Mouse (Mus musculus): ENCODE results near the gene Fanca. TPM values are rescaled to one million over a fixed set of nuclear protein-coding genes. Genes with fewer than 3 reads are reported as not detected.

Gene Fanca
- polyA plus RNA-seq, 1 experiment from 2014 or later: 25.4 TPM

GRCm38 (mm10) chr8:123244382-123244781 lies 74.0 kb downstream of the Fanca start:
- no peaks in the 10 kb centered on the region for H3K27me3 ChIP-seq
- H3K4me3 ChIP-seq (replicated peaks): no peak overlapping the region
- H3K4me2 ChIP-seq (replicated peaks): no peak overlapping the region
- H3K9me3 ChIP-seq (replicated peaks): no peaks in the 10 kb centered on the region
- H3K36me3 ChIP-seq: peaks cover 76% of the 10 kb centered on the region
- no peak overlapping the region for H3K9ac ChIP-seq
- no peak overlapping the region for H3K27ac ChIP-seq (replicated peaks)
- no peaks in the 10 kb centered on the region for H3K4me1 ChIP-seq
- ATAC-seq (ENCODE audit: insufficient number of reproducible peaks, low FRiP score, low TSS enrichment, low read depth): no peak
- 88% methylated on average over 4 of the region's 4 CpGs for WGBS

GRCm38 (mm10) chr8:123243053-123243452 lies 75.3 kb downstream of the Fanca start:
- peak; percentile 49 for ATAC-seq (ENCODE audit: insufficient number of reproducible peaks, low FRiP score, low TSS enrichment, low read depth)

GRCm38 (mm10) chr8:123242107-123242923 lies 76.1 kb downstream of the Fanca start:
- WGBS: 87% methylated on average over 7 of the region's 7 CpGs
- H3K4me2 ChIP-seq (replicated peaks): no peak overlapping the region
- H3K9ac ChIP-seq: no peak overlapping the region
- H3K36me3 ChIP-seq: peaks cover 56% of the 10 kb centered on the region
- H3K4me3 ChIP-seq (replicated peaks): no peak overlapping the region
- ATAC-seq (ENCODE audit: insufficient number of reproducible peaks, low FRiP score, low TSS enrichment, low read depth): no peak
- H3K9me3 ChIP-seq (replicated peaks): no peaks in the 10 kb centered on the region
- H3K4me1 ChIP-seq: no peaks in the 10 kb centered on the region
- H3K27me3 ChIP-seq: no peaks in the 10 kb centered on the region
- no peak overlapping the region for H3K27ac ChIP-seq (replicated peaks)

More at GRCm38 (mm10) chr8:123243053-123243452, 75.3 kb downstream of the Fanca start:
- Histone ChIP-seq H3K27me3 (no peaks in the 10 kb centered on the region), H3K4me3 (replicated peaks) (no peak overlapping the region), H3K9me3 (replicated peaks) (no peaks in the 10 kb centered on the region), H3K27ac (replicated peaks) (no peak overlapping the region), H3K36me3 (peaks cover 63% of the 10 kb centered on the region), H3K4me1 (no peaks in the 10 kb centered on the region), H3K4me2 (replicated peaks) (no peak overlapping the region), H3K9ac (no peak overlapping the region)
- 70% methylated on average over 11 of the region's 11 CpGs for WGBS

- WGBS: 87% methylated on average over 10 of the region's 10 CpGs
- Histone ChIP-seq H3K4me2 (replicated peaks) (no peak overlapping the region), H3K4me1 (peaks cover 18% of the 10 kb centered on the region), H3K27ac (replicated peaks) (no peak overlapping the region), H3K27me3 (peaks cover 13% of the 10 kb centered on the region), H3K4me3 (replicated peaks) (no peak overlapping the region), H3K9ac (no peak overlapping the region), H3K36me3 (peaks cover 27% of the 10 kb centered on the region), H3K9me3 (replicated peaks) (no peaks in the 10 kb centered on the region)
- no peak for ATAC-seq (ENCODE audit: insufficient number of reproducible peaks, low FRiP score, low TSS enrichment, low read depth)
Observed at GRCm38 (mm10) chr8:123239398-123239797, 79.0 kb downstream of the Fanca start.

- H3K4me2 ChIP-seq (replicated peaks): peak within 1 kb of the TSS; percentile 95
- H3K4me3 ChIP-seq (replicated peaks): peak within 1 kb of the TSS; percentile 65
- peaks cover 17% of the 10 kb centered on the region for H3K27me3 ChIP-seq
- H3K36me3 ChIP-seq: no peaks in the 10 kb centered on the region
- no peak within 1 kb of the TSS for H3K27ac ChIP-seq (replicated peaks)
- peak; percentile 86 for ATAC-seq (ENCODE audit: insufficient number of reproducible peaks, low FRiP score, low TSS enrichment, low read depth)
- WGBS: 1% methylated on average over 57 of the region's 57 CpGs
- no peaks in the 10 kb centered on the region for H3K9me3 ChIP-seq (replicated peaks)
- H3K9ac ChIP-seq: peak within 1 kb of the TSS; percentile 62
- H3K4me1 ChIP-seq: peaks cover 18% of the 10 kb centered on the region
Observed at GRCm38 (mm10) chr8:123235520-123236497, 82.6 kb downstream of the Fanca start, which contains the start of gene Spata2l. Gene Spata2l (minus strand): TSS chr8:123236233.

GRCm38 (mm10) chr8:123234918-123235519 lies 83.4 kb downstream of the Fanca start:
- H3K4me3 ChIP-seq (replicated peaks): peak overlapping the region; percentile 65
- 34% methylated on average over 13 of the region's 13 CpGs for WGBS
- H3K9me3 ChIP-seq (replicated peaks): no peaks in the 10 kb centered on the region
- H3K4me2 ChIP-seq (replicated peaks): peak overlapping the region; percentile 95
- no peaks in the 10 kb centered on the region for H3K36me3 ChIP-seq
- H3K4me1 ChIP-seq: peaks cover 18% of the 10 kb centered on the region
- peak overlapping the region; percentile 62 for H3K9ac ChIP-seq
- no peak overlapping the region for H3K27ac ChIP-seq (replicated peaks)
- ATAC-seq (ENCODE audit: insufficient number of reproducible peaks, low FRiP score, low TSS enrichment, low read depth): 0 out of 2 replicates have a peak, but pooled peaks have one; percentile 3
- H3K27me3 ChIP-seq: peaks cover 17% of the 10 kb centered on the region

- Histone ChIP-seq H3K4me2 (replicated peaks) (no peak overlapping the region), H3K9me3 (replicated peaks) (no peaks in the 10 kb centered on the region), H3K27ac (replicated peaks) (no peak overlapping the region), H3K4me3 (replicated peaks) (no peak overlapping the region), H3K4me1 (peaks cover 18% of the 10 kb centered on the region), H3K9ac (no peak overlapping the region), H3K27me3 (peaks cover 17% of the 10 kb centered on the region), H3K36me3 (peaks cover 7% of the 10 kb centered on the region; the same call in 1 of the 2 replicates)
- WGBS: 74% methylated on average over 11 of the region's 11 CpGs
- no peak for ATAC-seq (ENCODE audit: insufficient number of reproducible peaks, low FRiP score, low TSS enrichment, low read depth)
Observed at GRCm38 (mm10) chr8:123233760-123234159, 84.6 kb downstream of the Fanca start.

- Histone ChIP-seq H3K27ac (replicated peaks) (no peak overlapping the region), H3K36me3 (peaks cover 8% of the 10 kb centered on the region; the same call in 1 of the 2 replicates), H3K4me1 (peaks cover 18% of the 10 kb centered on the region), H3K9ac (no peak overlapping the region), H3K27me3 (peaks cover 17% of the 10 kb centered on the region), H3K4me3 (replicated peaks) (no peak overlapping the region), H3K4me2 (replicated peaks) (no peak overlapping the region), H3K9me3 (replicated peaks) (no peaks in the 10 kb centered on the region)
- WGBS: 49% methylated on average over 13 of the region's 13 CpGs
- no peak for ATAC-seq (ENCODE audit: insufficient number of reproducible peaks, low FRiP score, low TSS enrichment, low read depth)
Observed at GRCm38 (mm10) chr8:123233300-123233699, 85.1 kb downstream of the Fanca start.

GRCm38 (mm10) chr8:123232553-123232952 lies 85.8 kb downstream of the Fanca start:
- H3K9me3 ChIP-seq (replicated peaks): no peaks in the 10 kb centered on the region
- H3K27me3 ChIP-seq: peaks cover 17% of the 10 kb centered on the region
- H3K27ac ChIP-seq (replicated peaks): no peak overlapping the region
- no peak overlapping the region for H3K4me2 ChIP-seq (replicated peaks)
- H3K4me3 ChIP-seq (replicated peaks): no peak overlapping the region
- H3K9ac ChIP-seq: no peak overlapping the region
- H3K4me1 ChIP-seq: peaks cover 18% of the 10 kb centered on the region
- peaks cover 14% of the 10 kb centered on the region for H3K36me3 ChIP-seq
- WGBS: 45% methylated on average over 7 of the region's 7 CpGs
- ATAC-seq (ENCODE audit: insufficient number of reproducible peaks, low FRiP score, low TSS enrichment, low read depth): no peak

- WGBS: 67% methylated on average over 5 of the region's 5 CpGs
- ATAC-seq (ENCODE audit: insufficient number of reproducible peaks, low FRiP score, low TSS enrichment, low read depth): no peak
- Histone ChIP-seq H3K4me3 (replicated peaks) (no peak overlapping the region), H3K9me3 (replicated peaks) (no peaks in the 10 kb centered on the region), H3K9ac (no peak overlapping the region), H3K27me3 (peaks cover 17% of the 10 kb centered on the region), H3K4me2 (replicated peaks) (no peak overlapping the region), H3K4me1 (peaks cover 18% of the 10 kb centered on the region), H3K27ac (replicated peaks) (no peak overlapping the region), H3K36me3 (peaks cover 22% of the 10 kb centered on the region)
Observed at GRCm38 (mm10) chr8:123231742-123232141, 86.6 kb downstream of the Fanca start.

Measured in embryonic facial prominence, embryonic 15.5 days (tissue).